Mouse (Mus musculus) cerebellum, postnatal 36 days (tissue): ENCODE results near the gene P3h3.
"Not testable (repeated sequence)": the region's sequence is repeated elsewhere in the genome, so short reads cannot be mapped to it uniquely, and the experiment has no call there.

Experiments
- DNase-seq, 2 experiments: peaks; one replicate each; pipeline ENCODE4 v3.0.0; 2021 to 2022; ENCODE audit warnings: mixed read lengths in 2 of 2

Gene P3h3

DNA sequence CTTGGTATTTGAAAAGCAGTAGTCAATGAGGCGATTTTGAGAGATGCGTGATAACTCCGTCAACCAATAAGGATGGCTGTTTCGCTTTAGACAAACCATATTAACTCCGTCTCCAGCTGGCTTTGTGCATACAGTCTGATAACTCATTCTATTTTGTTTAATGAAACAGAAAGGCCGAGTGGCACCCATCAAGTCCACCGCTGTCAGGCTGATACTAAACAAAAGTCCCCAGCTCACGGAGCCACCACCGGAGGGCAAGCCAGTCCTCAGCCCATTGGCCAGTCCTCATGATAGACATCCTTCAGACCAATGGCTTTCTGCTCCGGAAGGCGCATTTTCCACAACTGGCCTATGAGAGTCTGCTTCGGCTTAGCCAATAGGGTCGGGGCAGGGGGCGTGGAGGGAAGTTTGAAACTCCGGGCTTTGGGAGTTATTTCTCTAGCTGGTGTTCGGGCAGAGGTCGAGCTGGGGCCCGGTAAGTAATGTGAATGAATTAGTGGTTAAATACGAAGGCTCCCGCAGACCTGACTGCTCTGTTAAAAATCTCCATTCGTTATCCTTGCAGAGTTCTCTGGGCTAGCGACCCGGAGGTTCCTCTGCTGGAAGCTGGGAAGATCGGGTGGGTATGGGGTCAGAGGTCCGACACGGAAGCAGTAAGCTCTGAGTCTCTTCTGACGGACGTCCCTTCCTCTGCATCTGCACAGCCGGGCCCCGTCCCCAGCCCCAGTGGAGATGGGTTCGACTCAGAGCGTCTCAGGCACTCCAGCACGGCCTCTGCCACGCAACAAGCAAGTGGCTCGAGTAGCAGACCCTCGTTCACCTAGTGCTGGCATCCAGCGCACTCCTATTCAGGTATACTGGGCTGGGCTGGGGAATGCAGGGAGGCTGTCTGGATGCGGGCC is 27.5 kb downstream of the P3h3 start:
- DNase-seq = peak; percentile 90 to 92

DNA sequence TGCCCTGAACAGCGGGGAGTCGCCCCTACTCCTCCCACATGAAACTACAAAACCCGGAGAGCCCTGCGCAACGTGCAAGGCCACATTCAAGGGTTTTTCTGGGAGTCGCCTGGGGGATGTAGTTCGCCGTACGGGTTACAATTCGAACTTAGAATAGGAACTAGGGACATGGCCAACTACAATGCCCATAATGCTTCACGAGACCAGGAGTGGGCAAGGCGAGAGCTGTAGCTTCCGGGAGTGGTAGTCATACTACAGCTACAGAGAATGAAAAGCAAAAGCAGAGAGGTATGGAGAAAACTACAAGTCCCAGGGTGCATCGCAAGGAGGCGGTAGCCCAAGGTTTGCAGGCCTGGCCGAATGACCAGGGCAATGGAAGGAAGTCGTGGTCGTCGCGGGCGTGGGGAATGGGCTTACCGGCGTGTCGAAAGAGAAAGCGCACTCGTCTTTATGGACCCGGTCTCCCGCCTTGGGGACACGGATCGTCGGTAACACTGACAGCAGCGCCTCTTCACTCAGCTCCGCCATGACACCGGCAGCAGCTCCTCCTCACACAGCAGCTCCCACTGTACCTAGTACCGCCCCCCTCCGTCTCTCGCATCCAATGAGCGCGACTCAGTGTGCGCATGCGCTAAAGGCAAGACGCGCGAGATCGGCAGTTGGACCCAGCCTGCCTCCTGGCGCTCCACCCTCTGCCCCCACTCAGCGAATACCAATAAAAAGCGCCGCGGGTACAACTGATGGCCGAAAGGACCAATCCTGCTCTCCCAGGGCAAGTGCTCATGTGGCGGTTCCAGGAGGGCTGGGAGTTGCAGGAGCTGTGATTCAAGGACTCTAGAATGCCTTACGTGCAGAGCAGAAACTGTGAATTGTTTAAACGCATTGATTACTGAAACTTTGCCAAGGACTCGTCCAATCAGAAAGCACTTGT is 28.4 kb downstream of the P3h3 start, which contains the start of the genes Usp5 and Cdca3:
TSS of gene Usp5 (minus strand) at position 617 of the 931 bp plus-strand sequence.
TSS of gene Cdca3 (plus strand) at position 680 of the 931 bp plus-strand sequence.
- DNase-seq = peak; percentile 98

DNA sequence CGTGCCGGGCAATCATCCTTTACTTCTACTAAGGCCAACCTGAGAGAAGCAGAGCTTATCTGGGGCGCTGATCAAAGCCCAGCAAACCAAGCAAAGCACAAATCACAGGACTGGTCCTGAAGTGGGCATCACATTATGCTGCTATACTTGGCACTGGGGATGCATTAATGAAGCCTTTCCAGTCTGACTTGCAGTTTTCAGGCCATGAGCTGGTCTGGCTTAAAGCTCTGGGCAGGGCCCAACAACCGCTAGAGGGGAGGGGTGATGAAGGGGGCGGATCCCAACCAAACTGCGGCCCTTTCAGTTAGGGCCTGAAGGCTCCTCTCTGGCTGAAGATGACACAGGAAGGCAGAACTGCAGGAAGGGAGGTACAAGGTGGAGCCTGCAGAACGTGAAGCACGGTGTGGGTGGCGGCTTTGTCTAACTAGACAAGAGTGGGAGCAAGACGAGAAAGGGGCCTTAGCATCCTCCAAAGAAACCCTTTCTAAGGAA is 29.4 kb downstream of the P3h3 start:
- DNase-seq = peak; percentile 25 to 29

DNA sequence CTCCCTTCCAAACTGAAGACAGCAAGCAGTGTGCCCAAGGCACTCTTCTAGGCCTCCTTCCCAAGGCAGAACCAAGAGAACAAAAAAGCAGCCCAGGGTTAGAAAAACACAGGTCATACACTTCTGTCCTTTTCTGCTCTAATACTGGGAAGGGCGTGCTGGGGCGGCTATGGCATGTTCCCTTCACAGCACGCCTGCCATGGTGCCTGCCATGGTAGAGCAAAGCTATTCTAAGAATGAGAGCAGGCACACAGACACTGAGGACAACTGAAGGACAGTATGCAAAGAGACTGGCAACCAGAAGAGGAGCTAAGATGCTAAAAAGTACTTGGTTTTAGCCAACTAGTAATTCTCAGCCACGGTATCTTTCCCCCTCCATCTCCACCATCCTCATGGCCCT is 35.5 kb downstream of the P3h3 start:
- no peak for DNase-seq

DNA sequence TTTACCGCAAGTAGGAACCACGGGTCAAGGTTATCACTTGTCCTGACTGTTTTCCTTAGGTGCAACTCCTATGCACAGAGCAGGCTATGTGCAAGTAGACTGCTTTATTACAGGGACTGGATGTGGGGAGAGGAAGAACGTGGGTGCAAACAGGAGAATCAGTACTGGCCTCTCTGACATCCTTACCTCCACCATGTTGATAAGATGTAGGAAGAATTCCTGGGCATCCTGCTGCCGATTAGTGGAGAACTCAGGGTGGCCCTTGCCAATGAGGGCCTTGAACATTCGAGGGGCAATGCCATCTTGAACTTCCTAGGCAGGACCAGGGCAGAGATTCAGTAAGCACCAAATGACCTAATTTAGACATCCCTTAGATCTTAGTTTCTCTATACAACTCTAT is 36.7 kb downstream of the P3h3 start:
- DNase-seq = no peak

DNA sequence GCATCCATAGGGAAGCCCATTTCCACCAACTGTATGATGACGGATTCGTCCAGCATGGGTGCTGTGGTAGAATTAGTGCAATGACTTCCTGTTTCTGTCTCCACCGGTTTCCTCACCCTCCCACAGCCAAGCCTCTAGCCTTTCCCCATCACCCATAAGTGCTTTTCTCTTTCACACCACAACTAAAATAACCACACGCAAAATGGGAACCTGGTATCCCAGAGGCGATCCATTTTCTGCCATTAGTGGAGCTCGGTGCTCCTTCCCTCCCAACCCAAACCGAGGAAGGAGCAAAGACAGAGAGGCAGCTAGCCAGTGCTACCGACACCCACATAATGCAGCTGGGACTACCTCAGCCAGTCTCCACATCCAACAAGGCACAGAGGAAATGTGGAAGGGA is 39.6 kb downstream of the P3h3 start:
- no peak for DNase-seq

DNA sequence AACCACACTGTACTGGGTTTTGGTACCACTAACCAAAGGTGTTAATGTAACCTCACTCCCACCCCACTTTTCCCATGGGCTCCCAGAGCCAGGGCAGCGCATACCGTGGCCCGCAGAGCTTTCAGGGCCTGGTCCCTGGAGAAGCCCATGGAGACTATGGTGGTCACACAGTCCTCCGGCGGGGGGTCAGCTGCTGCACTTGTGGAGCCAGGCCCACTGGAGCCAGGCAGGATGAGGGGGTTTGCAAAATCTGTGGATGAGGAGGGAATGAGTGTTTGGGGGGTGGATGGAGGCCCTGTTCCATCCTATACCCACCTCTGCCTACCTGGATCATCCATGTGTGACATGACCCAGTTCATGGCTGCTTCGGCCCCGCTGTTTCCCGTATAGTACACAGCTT is 40.0 kb downstream of the P3h3 start:
- DNase-seq = no peak

DNA sequence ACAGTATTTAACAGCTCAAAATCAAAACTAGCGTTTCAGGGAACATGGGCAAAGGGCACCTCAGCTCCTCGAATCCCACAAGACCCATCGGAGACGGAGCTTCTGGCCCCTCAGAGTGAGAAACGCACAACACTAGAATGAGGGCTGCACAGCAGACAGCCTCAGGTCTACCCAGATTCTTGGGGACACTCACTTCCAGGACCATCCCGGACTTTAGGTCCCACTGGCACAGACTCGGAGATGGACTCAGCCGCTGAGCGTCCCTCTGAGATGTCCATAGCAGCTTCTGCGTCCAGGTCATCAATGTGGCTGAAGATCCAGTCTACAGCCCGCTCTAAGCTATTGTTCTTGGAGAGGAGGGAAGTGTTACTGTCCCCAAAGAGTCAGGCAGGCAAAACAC is 40.4 kb downstream of the P3h3 start:
- no peak for DNase-seq

DNA sequence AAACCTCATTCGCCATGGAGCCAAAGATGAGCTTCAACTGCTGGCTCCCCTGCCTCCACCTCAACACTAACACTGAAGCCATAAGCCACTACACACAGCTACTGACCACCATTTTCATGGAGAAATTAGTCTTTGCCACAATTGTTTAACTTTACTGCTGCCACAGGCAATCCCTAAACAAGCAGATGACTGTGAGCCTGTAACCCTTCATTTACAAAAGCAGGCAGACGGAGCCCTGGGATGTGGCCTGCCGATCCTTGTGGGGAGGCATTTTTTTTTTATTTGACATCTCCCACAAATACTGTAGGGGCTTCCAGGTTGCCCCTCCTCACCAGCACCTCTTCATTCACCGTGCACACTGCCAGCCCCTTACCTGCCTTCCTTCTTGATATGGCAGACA is 40.9 kb downstream of the P3h3 start:
- no peak for DNase-seq

DNA sequence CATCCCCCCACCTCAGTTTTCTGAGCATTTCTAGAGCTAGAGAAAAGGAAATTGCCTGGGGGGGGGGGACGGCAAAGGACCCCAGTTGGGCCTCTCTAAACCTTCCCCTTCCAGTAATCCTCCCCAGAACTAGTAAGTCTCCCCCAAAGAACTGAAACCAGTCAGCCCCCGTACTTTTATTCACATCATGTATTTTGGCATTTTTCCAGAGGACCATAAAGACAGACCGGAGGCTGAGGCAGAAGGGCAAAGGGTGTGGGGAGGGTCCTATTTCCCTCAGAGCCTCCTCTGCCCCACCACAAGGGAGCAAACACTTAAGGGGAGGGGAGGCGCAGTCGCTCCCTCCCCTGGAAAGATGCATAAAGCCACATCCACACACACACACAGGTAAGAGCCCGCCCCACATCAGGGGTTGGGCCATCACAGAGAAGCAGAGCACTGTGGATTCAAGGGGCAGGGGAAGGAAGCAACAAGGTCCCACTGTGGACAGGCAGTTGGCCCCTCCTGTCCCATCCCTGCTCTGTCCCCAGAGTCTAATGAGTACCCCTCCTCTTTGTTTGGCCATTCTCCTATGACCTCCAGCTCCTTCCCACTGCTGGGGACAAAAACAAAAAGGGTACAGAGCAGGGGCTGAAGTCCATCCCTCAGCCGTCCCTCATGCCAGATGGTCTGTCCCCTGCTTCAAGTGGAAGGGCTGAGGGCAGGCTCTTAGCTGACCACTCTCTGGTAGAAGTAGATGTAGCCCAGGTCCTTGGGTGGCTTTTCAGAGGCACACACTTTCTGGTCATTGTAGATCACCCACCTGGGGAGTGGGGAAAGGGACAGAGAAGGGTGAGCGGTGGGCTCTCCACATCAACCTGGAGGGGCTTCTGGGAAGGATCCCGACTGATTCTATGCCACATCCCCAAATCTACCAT is 42.4 kb downstream of the P3h3 start:
- no peak for DNase-seq

DNA sequence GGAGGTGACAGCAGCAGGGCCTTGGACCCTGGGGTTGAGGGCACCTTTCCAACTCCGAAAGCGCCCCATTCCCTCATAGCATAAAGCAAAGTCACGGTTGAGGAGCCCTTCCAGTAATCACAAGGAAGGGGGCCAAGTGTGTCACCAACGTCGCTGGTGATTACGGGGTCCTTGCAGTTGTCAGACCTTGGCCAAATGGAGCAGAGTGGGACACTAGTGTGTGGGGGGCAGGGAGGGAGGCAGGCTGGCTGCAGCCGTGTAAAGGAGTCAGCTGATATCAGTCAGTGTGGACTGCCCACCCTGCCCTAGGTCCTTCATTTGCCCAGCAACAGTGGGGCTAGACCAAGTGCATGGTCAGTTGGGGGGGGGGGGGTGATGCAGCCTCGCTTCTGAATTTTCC is 43.1 kb downstream of the P3h3 start:
- no peak for DNase-seq

DNA sequence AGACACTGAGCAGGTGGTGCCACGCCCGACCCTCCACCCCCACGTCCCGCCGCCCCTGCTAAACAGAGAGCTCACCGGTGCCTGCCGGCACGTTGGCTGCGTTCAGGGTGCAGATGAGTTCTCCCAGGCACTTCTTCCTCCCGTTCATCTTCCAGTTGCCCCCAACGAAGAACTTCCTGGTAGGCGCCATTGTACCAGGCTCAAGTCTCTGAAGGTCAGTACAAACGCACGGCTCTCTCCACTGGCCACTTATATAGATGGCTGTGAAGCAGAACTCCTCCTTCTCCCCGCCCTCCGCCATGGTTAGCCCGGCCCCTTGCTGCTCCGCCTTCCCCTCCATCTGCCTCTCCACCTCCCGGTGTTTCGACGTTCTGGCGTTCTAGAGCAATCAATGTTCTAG is 43.6 kb downstream of the P3h3 start, which contains the start of gene Tpi1:
TSS of gene Tpi1 (minus strand) at position 364 of the 400 bp plus-strand sequence.
- peak; percentile 90 to 92 for DNase-seq

DNA sequence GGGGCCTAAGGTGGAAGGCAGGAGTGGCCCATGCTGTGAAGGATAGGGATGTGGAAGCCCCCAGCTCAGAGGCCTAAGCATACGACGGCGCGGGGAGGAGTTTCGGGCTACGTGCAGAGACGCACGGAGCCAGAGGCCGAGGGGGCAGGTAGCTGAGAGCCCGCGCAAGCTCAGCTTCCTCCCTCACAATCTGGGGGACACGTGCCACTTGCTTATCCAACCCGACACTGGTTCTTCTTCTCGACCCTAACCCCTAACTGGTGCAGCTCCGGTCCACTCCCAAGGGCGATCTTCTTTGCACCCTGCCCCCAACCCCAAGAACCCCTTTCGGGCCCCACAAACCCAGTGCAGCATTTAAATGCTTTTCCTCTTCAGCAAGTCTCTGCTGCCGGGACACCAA is 44.1 kb downstream of the P3h3 start:
- DNase-seq = peak; percentile 73 to 77

DNA sequence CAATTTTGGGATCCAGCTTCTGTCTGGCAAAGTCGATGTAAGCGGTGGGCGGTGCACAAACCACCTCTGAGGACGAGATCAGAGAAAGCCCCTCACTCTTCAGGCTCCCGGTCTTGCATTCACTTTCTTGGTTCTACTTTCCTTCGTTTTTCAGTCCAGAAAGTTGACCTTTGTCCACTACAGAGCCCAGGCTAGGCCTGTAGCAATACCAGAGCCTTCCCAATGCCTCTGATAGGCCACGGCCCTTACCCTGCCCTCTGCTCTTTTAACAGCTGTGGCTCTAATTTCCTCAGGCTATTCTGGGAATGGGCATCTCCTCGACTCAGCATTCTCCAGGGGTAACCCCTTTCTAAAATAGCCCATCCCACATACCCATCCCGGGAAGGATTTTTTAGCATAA is 44.7 kb downstream of the P3h3 start:
- DNase-seq = peak in 1 of 2 experiments; percentile 24

DNA sequence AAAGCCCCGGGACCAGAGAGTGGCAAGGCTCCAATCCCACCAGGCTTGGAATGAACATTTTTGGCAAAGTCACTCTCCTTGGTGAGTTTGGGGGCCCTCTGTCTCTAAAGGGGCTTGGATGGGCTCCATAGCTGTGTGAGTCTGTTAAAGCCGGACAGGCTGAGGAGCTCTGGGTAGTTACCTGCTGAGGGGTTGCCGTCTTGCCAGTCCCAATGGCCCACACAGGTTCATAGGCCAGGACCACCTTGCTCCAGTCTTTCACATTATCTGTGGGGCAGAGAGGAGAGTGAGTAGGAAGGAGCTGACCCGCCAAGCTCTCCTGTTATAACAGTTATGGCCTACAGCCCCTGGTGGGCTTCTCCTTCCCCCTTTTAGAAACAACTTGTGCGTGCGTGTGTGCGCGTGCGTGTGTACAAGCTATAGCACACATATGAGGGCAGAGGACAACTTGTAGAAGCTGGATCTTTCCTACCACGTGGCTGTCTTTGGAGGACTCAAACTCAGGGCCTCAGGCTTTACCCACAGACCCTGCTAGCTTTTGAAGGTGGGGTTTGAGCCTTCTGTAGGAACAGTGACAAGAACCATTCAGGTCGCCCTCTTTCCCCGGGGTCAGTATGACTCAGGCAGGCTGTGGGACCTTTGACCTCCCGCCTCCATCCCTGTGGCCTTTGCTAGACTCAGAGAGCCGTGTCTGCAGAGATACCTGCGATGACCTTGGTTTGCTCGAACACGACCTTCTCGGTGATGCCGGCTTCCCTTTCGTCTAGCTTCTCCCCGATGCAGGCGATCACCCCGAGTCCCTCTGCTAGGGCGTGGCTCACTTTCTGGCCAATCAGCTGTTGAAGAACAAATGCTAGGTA is 45.6 kb downstream of the P3h3 start:
- no peak for DNase-seq

DNA sequence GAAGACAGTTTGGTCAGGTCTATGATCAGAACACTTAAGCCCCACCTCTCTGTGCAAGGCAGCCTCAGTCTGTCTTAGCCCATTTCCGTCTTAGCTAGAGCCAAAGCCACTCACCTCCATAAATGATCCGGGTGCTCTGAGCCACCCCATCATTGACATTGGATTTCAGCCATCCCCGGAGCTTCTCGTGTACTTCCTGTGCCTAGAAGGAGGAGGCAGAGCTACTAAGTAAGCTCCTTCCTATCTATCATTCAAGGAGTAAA is 46.2 kb downstream of the P3h3 start:
- no peak for DNase-seq

DNA sequence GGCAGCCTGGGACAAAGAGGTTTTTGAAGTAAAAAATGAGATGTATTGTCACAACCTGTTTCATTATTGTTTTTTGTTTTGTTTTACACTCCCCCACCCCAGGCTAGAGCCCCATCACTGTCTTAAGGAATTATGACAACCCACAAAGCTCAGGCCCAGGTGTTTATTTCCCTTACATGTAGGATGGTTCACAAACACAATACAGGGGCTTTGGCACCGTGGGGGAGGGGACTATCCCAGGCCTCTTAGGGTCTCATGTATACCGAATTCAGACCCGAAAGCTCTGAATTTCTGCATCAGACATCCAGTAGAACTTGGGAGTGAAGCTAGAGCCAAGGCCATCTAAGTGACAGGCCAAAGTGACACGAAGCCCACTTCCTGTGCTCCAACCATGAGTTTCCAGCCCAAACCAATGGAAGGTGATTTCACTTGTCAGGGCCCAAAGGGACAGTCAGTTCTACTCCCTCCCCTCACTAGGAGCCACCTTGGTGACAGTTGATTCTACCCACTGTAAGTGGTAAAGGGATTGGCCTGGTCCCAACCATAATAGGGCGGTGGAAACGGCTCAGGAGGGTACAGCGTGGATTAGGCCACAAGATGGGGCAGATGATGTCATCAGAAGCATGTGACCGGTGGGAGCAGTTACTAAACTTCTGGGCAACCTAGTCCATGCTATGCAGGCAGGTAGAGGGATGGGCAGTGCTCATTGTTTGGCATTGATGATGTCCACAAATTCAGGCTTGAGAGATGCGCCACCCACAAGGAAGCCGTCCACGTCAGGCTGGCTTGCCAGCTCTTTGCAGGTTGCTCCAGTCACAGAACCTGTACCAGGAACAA is 46.8 kb downstream of the P3h3 start:
- not testable (repeated sequence) for DNase-seq

DNA sequence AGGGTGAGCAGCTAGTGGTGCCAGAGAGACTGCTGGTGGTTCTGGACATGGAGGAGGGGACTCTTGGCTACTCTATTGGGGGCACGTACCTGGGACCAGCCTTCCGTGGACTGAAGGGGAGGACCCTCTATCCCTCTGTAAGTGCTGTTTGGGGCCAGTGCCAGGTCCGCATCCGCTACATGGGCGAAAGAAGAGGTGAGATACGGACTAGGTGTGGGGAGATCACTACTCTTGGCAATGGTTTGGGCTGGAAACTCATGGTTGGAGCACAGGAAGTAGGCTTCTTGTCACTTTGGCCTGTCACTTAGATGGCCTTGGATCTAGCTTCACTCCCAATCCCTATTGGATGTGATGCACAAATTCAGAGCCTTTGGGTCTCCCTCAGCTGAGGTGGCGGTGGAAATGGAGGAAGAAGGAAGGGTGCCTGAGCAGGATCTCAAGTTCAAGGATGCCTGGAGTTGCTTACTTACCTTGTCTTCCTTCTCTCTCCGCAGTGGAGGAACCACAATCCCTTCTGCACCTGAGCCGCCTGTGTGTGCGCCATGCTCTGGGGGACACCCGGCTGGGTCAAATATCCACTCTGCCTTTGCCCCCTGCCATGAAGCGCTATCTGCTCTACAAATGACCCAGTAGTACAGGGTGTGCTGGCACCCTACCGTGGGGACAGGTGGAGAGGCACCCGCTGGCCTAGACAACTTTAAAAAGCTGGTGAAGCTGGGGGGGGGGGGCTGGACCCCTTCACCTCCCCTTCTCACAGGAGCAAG is 47.6 kb downstream of the P3h3 start:
- DNase-seq = no peak

DNA sequence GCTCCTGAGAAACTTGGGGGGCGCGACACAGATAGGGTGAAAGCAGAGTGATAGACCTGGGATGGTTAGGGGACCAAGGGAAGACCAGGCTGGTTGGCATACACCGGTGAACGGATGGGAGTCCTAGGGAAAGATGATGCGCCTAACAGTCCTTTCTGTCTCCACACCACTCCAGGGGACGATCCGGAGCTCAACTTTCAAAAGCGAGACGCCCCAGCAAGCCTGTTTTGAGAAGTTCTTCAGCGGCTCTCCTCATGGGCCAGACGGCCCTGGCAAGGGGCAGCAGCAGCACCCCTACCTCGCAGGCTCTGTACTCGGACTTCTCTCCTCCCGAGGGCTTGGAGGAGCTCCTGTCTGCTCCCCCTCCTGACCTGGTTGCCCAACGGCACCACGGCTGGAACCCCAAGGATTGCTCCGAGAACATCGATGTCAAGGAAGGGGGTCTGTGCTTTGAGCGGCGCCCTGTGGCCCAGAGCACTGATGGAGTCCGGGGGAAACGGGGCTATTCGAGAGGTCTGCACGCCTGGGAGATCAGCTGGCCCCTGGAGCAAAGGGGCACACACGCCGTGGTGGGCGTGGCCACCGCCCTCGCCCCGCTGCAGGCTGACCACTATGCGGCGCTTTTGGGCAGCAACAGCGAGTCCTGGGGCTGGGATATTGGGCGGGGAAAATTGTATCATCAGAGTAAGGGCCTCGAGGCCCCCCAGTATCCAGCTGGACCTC is 48.3 kb downstream of the P3h3 start:
- peak; percentile 84 to 88 for DNase-seq
